Comparison of ENCODE assay signal across 29 mouse cellular contexts in genomic region chr14:120174615-120175014, GRCm38 (mm10).
DNase-seq lines count a peak whose midpoint lies in the region; ATAC-seq lines count a peak whose summit lies in the region.
"Had no signal": no experiment of that assay in that cellular context is flagged by ENCODE, and none has a peak within 500 bp of the region (broad histone marks: within the 10 kb centered on the region; RNA-seq: fewer than 3 reads in every experiment).

No protein-coding gene starts in this region.

- H3K4me3 ChIP-seq in forebrain, embryonic 14.5 days (ENCODE audit: low read depth, low read length) = no peak overlapping the region
- no peak overlapping the region for H3K4me3 ChIP-seq in forebrain, embryonic 10.5 days
- H3K4me3 ChIP-seq in forebrain, embryonic 16.5 days (replicated peaks; ENCODE audit: low read length) = no peak overlapping the region
- H3K4me3 ChIP-seq: heart, embryonic 12.5 days; heart, embryonic 15.5 days; hindbrain, embryonic 10.5 days; hindbrain, embryonic 13.5 days had no signal

- no peaks in the 10 kb centered on the region for H3K9me3 ChIP-seq in forebrain, embryonic 14.5 days (replicated peaks; ENCODE audit: control insufficient read depth, low read length)
- H3K9me3 ChIP-seq in forebrain, embryonic 10.5 days = no peaks in the 10 kb centered on the region
- H3K9me3 ChIP-seq in forebrain, embryonic 16.5 days (ENCODE audit: control insufficient read depth, low read length) = no peaks in the 10 kb centered on the region
- H3K9me3 ChIP-seq: heart, embryonic 12.5 days; heart, embryonic 15.5 days; hindbrain, embryonic 10.5 days; hindbrain, embryonic 13.5 days had no signal

- no peak overlapping the region for H3K27ac ChIP-seq in forebrain, embryonic 14.5 days (ENCODE audit: low read depth, low read length)
- no peak overlapping the region for H3K27ac ChIP-seq in forebrain, embryonic 10.5 days
- H3K27ac ChIP-seq in forebrain, embryonic 16.5 days (ENCODE audit: low read length) = no peak overlapping the region
- H3K27ac ChIP-seq: heart, embryonic 15.5 days; hindbrain, embryonic 10.5 days; hindbrain, embryonic 13.5 days had no signal

- no peaks in the 10 kb centered on the region for H3K36me3 ChIP-seq in forebrain, embryonic 14.5 days (ENCODE audit: control insufficient read depth, insufficient read depth, low read length)
- no peaks in the 10 kb centered on the region for H3K36me3 ChIP-seq in forebrain, embryonic 10.5 days (replicated peaks)
- no peaks in the 10 kb centered on the region for H3K36me3 ChIP-seq in forebrain, embryonic 16.5 days (ENCODE audit: control insufficient read depth, insufficient read depth)
- H3K36me3 ChIP-seq: G1E; heart, embryonic 12.5 days; heart, embryonic 15.5 days; hindbrain, embryonic 10.5 days; hindbrain, embryonic 13.5 days had no signal

- H3K9ac ChIP-seq in forebrain, embryonic 14.5 days (ENCODE audit: low read length) = no peak overlapping the region
- no peak overlapping the region for H3K9ac ChIP-seq in forebrain, embryonic 16.5 days (replicated peaks; ENCODE audit: low read depth, low read length)
- H3K9ac ChIP-seq: heart, embryonic 12.5 days; heart, embryonic 15.5 days; hindbrain, embryonic 13.5 days had no signal

- peak; percentile 59 for DNase-seq in forebrain, embryonic 14.5 days (ENCODE audit: low spot score)
- no peak for DNase-seq in forebrain, embryonic 10.5 days (ENCODE audit: extremely low spot score, low spot score)
- DNase-seq in heart, adult 11 months = peak; percentile 28
- no peak for DNase-seq in heart, adult 9 months (ENCODE audit: low spot score in 2 of 2)
- peak; percentile 81 for DNase-seq in brain, adult 2 months (ENCODE audit: low read depth, low spot score)
- no peak for DNase-seq in kidney, postnatal 14 days
- DNase-seq in gastrocnemius, postnatal 4 days (ENCODE audit: low spot score in 2 of 2) = no peak
- DNase-seq: adrenal gland, postnatal 10 days; adrenal gland, postnatal 36 days; B cell, adult 2 months; cerebellum, adult 11-12 months; cerebellum, adult 8-10 months; cerebellum, postnatal 36 days; embryo, embryonic 11 days; gastrocnemius, postnatal 25 days; heart, postnatal 10 days; heart, postnatal 36 days; kidney, adult 18-20 months; kidney, adult 9 months had no signal

- WGBS in forebrain, embryonic 14.5 days = 74% methylated on average over 5 of the region's 5 CpGs
- WGBS in forebrain, embryonic 10.5 days = 87% methylated on average over 5 of the region's 5 CpGs
- WGBS in forebrain, embryonic 16.5 days = 64% methylated on average over 5 of the region's 5 CpGs

- ATAC-seq in forebrain, embryonic 14.5 days = peak; percentile 72; the same call in 1 of the 2 replicates
- ATAC-seq in forebrain, embryonic 16.5 days = peak; percentile 86
- ATAC-seq: hindbrain, embryonic 16.5 days; intestine, embryonic 16.5 days; Patski had no signal

- H3K4me2 ChIP-seq in forebrain, embryonic 14.5 days (ENCODE audit: low read length) = no peak overlapping the region
- H3K4me2 ChIP-seq in forebrain, embryonic 16.5 days (ENCODE audit: low read length) = no peak overlapping the region
- H3K4me2 ChIP-seq: heart, embryonic 12.5 days; heart, embryonic 15.5 days; hindbrain, embryonic 13.5 days had no signal

- no peaks in the 10 kb centered on the region for H3K27me3 ChIP-seq in forebrain, embryonic 14.5 days (replicated peaks; ENCODE audit: control insufficient read depth, insufficient read depth, low read length)
- H3K27me3 ChIP-seq in forebrain, embryonic 10.5 days (ENCODE audit: poor library complexity, severe bottlenecking) = no peaks in the 10 kb centered on the region
- no peaks in the 10 kb centered on the region for H3K27me3 ChIP-seq in forebrain, embryonic 16.5 days (replicated peaks; ENCODE audit: control insufficient read depth, insufficient read depth, low read length)
- H3K27me3 ChIP-seq: CH12.LX; heart, embryonic 12.5 days; heart, embryonic 15.5 days; hindbrain, embryonic 13.5 days had no signal

- no peaks in the 10 kb centered on the region for H3K4me1 ChIP-seq in forebrain, embryonic 14.5 days (ENCODE audit: control insufficient read depth, insufficient read depth, low read length)
- H3K4me1 ChIP-seq in forebrain, embryonic 10.5 days = no peaks in the 10 kb centered on the region
- no peaks in the 10 kb centered on the region for H3K4me1 ChIP-seq in forebrain, embryonic 16.5 days (replicated peaks; ENCODE audit: control insufficient read depth, insufficient read depth, low read length)
- H3K4me1 ChIP-seq: heart, embryonic 12.5 days; heart, embryonic 15.5 days; hindbrain, embryonic 10.5 days; hindbrain, embryonic 13.5 days had no signal

Comparison
In these comparisons a context has a peak if more than half of its experiments do, and no peak if none do; other contexts are left out.
1. DNase-seq: peak in forebrain, embryonic 14.5 days (single experiment), heart, adult 11 months (single experiment) and brain, adult 2 months (single experiment); none in forebrain, embryonic 10.5 days (single experiment), heart, adult 9 months (0 of 2), kidney, postnatal 14 days (single experiment) and gastrocnemius, postnatal 4 days (0 of 2).